Mouse (Mus musculus) heart, adult 2 months (tissue): ENCODE data around the gene Ift88.

Experiments
- CTCF ChIP-seq: fragments of 200-600 bp; IDR thresholded peaks from 2 replicates; pipeline ENCODE4 v1.8.1; 2022; ENCODE audit warnings: antibody characterized with exemption, mild to moderate bottlenecking, moderate library complexity
- EP300 ChIP-seq: fragments of 200-500 bp; IDR thresholded peaks from 2 replicates; pipeline ENCODE4 v1.6.1; 2011; ENCODE audit warnings: low read depth, low read length, control low read depth; ENCODE audit not compliant: insufficient read depth

DNA sequence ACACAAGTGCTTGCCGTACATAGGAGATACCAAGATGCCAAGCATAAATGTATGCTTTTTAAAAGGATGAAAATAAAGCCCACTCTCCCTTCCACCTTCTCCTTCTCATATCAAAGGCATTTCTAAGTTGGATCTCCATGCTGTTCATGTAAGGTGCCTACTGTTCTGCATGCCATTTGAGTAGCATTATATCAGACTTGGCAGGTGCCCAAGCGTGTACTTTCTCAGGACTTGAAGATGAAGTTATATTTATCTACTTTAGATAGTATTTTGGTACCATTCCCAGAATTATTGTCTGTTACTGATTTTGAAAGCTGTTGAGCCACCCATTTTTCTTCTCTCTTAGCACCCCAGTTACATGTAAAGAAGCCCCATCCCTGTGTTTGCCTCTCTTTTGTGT, 51.2 kb downstream of the Ift88 start:
- TF ChIP-seq CTCF = no peak
- no peak for TF ChIP-seq EP300
